ENCODE assay signal across 8 mouse cellular contexts in the genomic region with DNA sequence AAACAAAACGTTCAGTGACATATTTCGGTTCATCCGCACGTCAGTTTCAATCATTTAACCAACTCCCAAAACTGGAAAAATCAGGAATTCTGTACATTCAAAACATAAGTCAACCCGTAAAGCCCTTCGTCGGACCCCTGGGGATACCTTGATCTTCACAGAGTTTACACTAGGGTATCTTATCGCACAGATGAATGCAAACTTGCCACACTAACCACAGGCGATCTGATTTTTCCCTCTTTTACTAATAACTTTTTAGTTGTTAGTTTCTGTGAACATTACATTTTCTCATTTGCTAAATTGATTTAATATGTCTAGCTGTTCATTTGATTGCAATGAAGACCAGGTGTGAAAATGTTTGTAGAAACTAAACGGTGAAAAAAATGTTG. TPM values are rescaled to one million over a fixed set of nuclear protein-coding genes. Genes with fewer than 3 reads are reported as not detected.
DNase-seq lines count a peak whose midpoint lies in the region; ATAC-seq and TF ChIP-seq lines count a peak whose summit lies in the region.

No protein-coding gene starts in this region.

- no peaks in the 10 kb centered on the region for H3K27me3 ChIP-seq in heart, embryonic 16.5 days (ENCODE audit: control insufficient read depth, insufficient read depth, low read length)
- H3K27me3 ChIP-seq in hindbrain, embryonic 12.5 days: no peaks in the 10 kb centered on the region
- H3K27me3 ChIP-seq in midbrain, embryonic 12.5 days: no peaks in the 10 kb centered on the region

- peaks cover 6% of the 10 kb centered on the region for H3K4me1 ChIP-seq in heart, embryonic 16.5 days (ENCODE audit: control insufficient read depth, insufficient read depth, low read length)
- H3K4me1 ChIP-seq in bone marrow macrophage, adult 2 months (ENCODE audit: control insufficient read depth, insufficient read depth, low read length): peaks cover 9% of the 10 kb centered on the region
- H3K4me1 ChIP-seq in hindbrain, embryonic 12.5 days: peaks cover 9% of the 10 kb centered on the region
- H3K4me1 ChIP-seq in midbrain, embryonic 12.5 days: peaks cover 10% of the 10 kb centered on the region; the same call in 1 of the 2 replicates

- no peak for TF ChIP-seq POLR2A in bone marrow macrophage, adult 2 months (IDR thresholded peaks at IDR 0.05; ENCODE audit: borderline replicate concordance, low read depth, low read length)

- H3K27ac ChIP-seq in heart, embryonic 16.5 days (ENCODE audit: low read length): no peak overlapping the region
- H3K27ac ChIP-seq in bone marrow macrophage, adult 2 months (ENCODE audit: insufficient read depth, low read depth, low read length): no peak overlapping the region
- H3K27ac ChIP-seq in hindbrain, embryonic 12.5 days: no peak overlapping the region
- H3K27ac ChIP-seq in midbrain, embryonic 12.5 days (replicated peaks): no peak overlapping the region

- H3K9ac ChIP-seq in heart, embryonic 16.5 days (ENCODE audit: low read length): peak overlapping the region; percentile 84
- peak overlapping the region; percentile 68 for H3K9ac ChIP-seq in hindbrain, embryonic 12.5 days
- H3K9ac ChIP-seq in midbrain, embryonic 12.5 days (replicated peaks): peak overlapping the region; percentile 77

- WGBS in heart, embryonic 16.5 days: 5% methylated on average over 10 of the region's 10 CpGs
- WGBS in hindbrain, embryonic 12.5 days: 9% methylated on average over 10 of the region's 10 CpGs
- 10% methylated on average over 10 of the region's 10 CpGs for WGBS in midbrain, embryonic 12.5 days

- TF ChIP-seq CTCF in bone marrow macrophage, adult 2 months (IDR thresholded peaks at IDR 0.05; ENCODE audit: low read depth, low read length): no peak

- intact Hi-C loops in heart, postnatal 14 days (cut with DNase I): loop anchor here (5.0 kb wide), 1 partner anchor 242 kb away; no protein-coding TSS in a partner anchor

- no peak for DNase-seq in heart, postnatal 14 days
- DNase-seq in gastrocnemius, postnatal 10 days: no peak
- DNase-seq in layer of hippocampus, postnatal 10 days (ENCODE audit: low spot score in 2 of 2): no peak
- DNase-seq in spleen, postnatal 10 days (ENCODE audit: low spot score in 2 of 2): no peak

- H3K4me3 ChIP-seq in heart, embryonic 16.5 days (ENCODE audit: low read length): peak overlapping the region; percentile 98
- H3K4me3 ChIP-seq in bone marrow macrophage, adult 2 months (ENCODE audit: insufficient read depth, low read length): peak overlapping the region; percentile 78
- peak overlapping the region; percentile 66 for H3K4me3 ChIP-seq in hindbrain, embryonic 12.5 days
- H3K4me3 ChIP-seq in midbrain, embryonic 12.5 days: peak overlapping the region; percentile 79

- ATAC-seq in heart, embryonic 16.5 days (replicated peaks; ENCODE audit: extremely low read depth, insufficient read depth, low FRiP score): no peak
- ATAC-seq in hindbrain, embryonic 12.5 days (ENCODE audit: low FRiP score): no peak
- ATAC-seq in midbrain, embryonic 12.5 days (ENCODE audit: low FRiP score, low read depth): no peak

- no peaks in the 10 kb centered on the region for H3K9me3 ChIP-seq in heart, embryonic 16.5 days (replicated peaks; ENCODE audit: control insufficient read depth, low read length)
- H3K9me3 ChIP-seq in hindbrain, embryonic 12.5 days (replicated peaks): no peaks in the 10 kb centered on the region
- no peaks in the 10 kb centered on the region for H3K9me3 ChIP-seq in midbrain, embryonic 12.5 days

- peaks cover 9% of the 10 kb centered on the region for H3K36me3 ChIP-seq in heart, embryonic 16.5 days (ENCODE audit: control insufficient read depth, insufficient read depth)
- peaks cover 12% of the 10 kb centered on the region for H3K36me3 ChIP-seq in hindbrain, embryonic 12.5 days
- peaks cover 13% of the 10 kb centered on the region for H3K36me3 ChIP-seq in midbrain, embryonic 12.5 days

- peak overlapping the region; percentile 81 for H3K4me2 ChIP-seq in heart, embryonic 16.5 days (ENCODE audit: low read depth, low read length)
- H3K4me2 ChIP-seq in hindbrain, embryonic 12.5 days (replicated peaks): peak overlapping the region; percentile 68
- H3K4me2 ChIP-seq in midbrain, embryonic 12.5 days (replicated peaks): peak overlapping the region; percentile 77

RNA-seq across cellular contexts. Expression of gene Sass6, which starts 0.8 kb away (rescaled TPM):
- 11.3 and 14.0 TPM in 2 replicates for polyA plus RNA-seq in heart, embryonic 16.5 days (2015; fragmentation: Nextera tagmentation; extraction: Ambion mirVana)
- total RNA-seq in heart, postnatal 14 days (2021): 1 to 10 TPM; 2.9 to 3.1 TPM
- polyA plus RNA-seq in bone marrow macrophage, adult 2 months (2012; ENCODE audit: insufficient read depth, insufficient read length, missing spikeins): 19.9 and 25.8 TPM in 2 replicates
- polyA plus RNA-seq in hindbrain, embryonic 12.5 days (2016; fragmentation: Nextera tagmentation; extraction: Ambion mirVana): 29.5 and 34.0 TPM in 2 replicates
- polyA plus RNA-seq in midbrain, embryonic 12.5 days (2016; fragmentation: Nextera tagmentation; extraction: Ambion mirVana): 37.5 and 37.6 TPM in 2 replicates
- 1 to 10 TPM; 4.4 to 5.2 TPM for total RNA-seq in gastrocnemius, postnatal 10 days (2021)
- total RNA-seq in layer of hippocampus, postnatal 10 days (2021): 10 to 100 TPM in 1 of 2 experiments, 1 to 10 TPM in 1; 9.6 to 11.4 TPM

RNA-seq across cellular contexts. Expression of gene Trmt13, which starts 18.8 kb away (rescaled TPM):
- 16.8 and 18.9 TPM in 2 replicates for polyA plus RNA-seq in heart, embryonic 16.5 days (2015; fragmentation: Nextera tagmentation; extraction: Ambion mirVana)
- 1 to 10 TPM; 6.3 TPM for total RNA-seq in heart, postnatal 14 days (2021)
- 17.7 and 22.6 TPM in 2 replicates for polyA plus RNA-seq in bone marrow macrophage, adult 2 months (2012; ENCODE audit: insufficient read depth, insufficient read length, missing spikeins)
- 29.5 and 34.5 TPM in 2 replicates for polyA plus RNA-seq in hindbrain, embryonic 12.5 days (2016; fragmentation: Nextera tagmentation; extraction: Ambion mirVana)
- 31.4 and 34.8 TPM in 2 replicates for polyA plus RNA-seq in midbrain, embryonic 12.5 days (2016; fragmentation: Nextera tagmentation; extraction: Ambion mirVana)
- total RNA-seq in gastrocnemius, postnatal 10 days (2021): 1 to 10 TPM; 6.9 to 9.3 TPM
- 10 to 100 TPM; 14.0 to 17.5 TPM for total RNA-seq in layer of hippocampus, postnatal 10 days (2021)

RNA-seq across cellular contexts. Expression of gene Lrrc39, which starts 32.8 kb away (rescaled TPM):
- polyA plus RNA-seq in heart, embryonic 16.5 days (2015; fragmentation: Nextera tagmentation; extraction: Ambion mirVana): 33.0 and 37.1 TPM in 2 replicates
- 10 to 100 TPM; 72.4 to 73.3 TPM for total RNA-seq in heart, postnatal 14 days (2021)
- polyA plus RNA-seq in bone marrow macrophage, adult 2 months (2012; ENCODE audit: insufficient read depth, insufficient read length, missing spikeins): 0.35 TPM in 1 of 2 replicates, not detected in the other
- 0.50 and 0.93 TPM in 2 replicates for polyA plus RNA-seq in hindbrain, embryonic 12.5 days (2016; fragmentation: Nextera tagmentation; extraction: Ambion mirVana)
- polyA plus RNA-seq in midbrain, embryonic 12.5 days (2016; fragmentation: Nextera tagmentation; extraction: Ambion mirVana): 0.59 and 0.75 TPM in 2 replicates
- 10 to 100 TPM; 38.4 to 39.8 TPM for total RNA-seq in gastrocnemius, postnatal 10 days (2021)
- under 1 TPM; 0.25 to 0.27 TPM for total RNA-seq in layer of hippocampus, postnatal 10 days (2021)

Comparison
In these comparisons a context has a peak if more than half of its experiments do, and no peak if none do; other contexts are left out.
1. RNA of gene Lrrc39, which starts 32.8 kb away (polyA plus RNA-seq): 33.0 to 37.1 TPM in heart, embryonic 16.5 days; 0.59 to 0.75 TPM in midbrain, embryonic 12.5 days, 0.50 to 0.93 TPM in hindbrain, embryonic 12.5 days and 0.35 TPM in bone marrow macrophage, adult 2 months; every median in the first group is over 10 times any median in the second.
2. Peak in every context shown above with its lines, with median percentiles within 50 percentile points of each other: H3K4me2 ChIP-seq, H3K4me3 ChIP-seq and H3K9ac ChIP-seq.